Mouse (Mus musculus): ENCODE measurements around the gene Eif3i.

Gene Eif3i

GRCm38 (mm10) chr4:129575171-129575844 is 25.1 kb downstream of the Eif3i start:
- no peaks in the 10 kb centered on the region for H3K36me3 ChIP-seq (ENCODE audit: insufficient read depth, low read length)
- peaks cover 55% of the 10 kb centered on the region for H3K4me1 ChIP-seq (replicated peaks; ENCODE audit: low read depth, low read length)
- TF ChIP-seq NANOG (IDR thresholded peaks at IDR 0.05; ENCODE audit: borderline replicate concordance, low read length) (no peak), POU5F1 (IDR thresholded peaks at IDR 0.05; ENCODE audit: borderline replicate concordance, low read length) (no peak)
- peaks cover 13% of the 10 kb centered on the region; the same call in 1 of the 2 replicates for H3K27me3 ChIP-seq (ENCODE audit: insufficient read depth, low read length)
- no peaks in the 10 kb centered on the region for H3K9me3 ChIP-seq (ENCODE audit: low read length)
- no peak overlapping the region for H3K4me3 ChIP-seq (replicated peaks; ENCODE audit: low read length)

- peaks cover 13% of the 10 kb centered on the region; the same call in 1 of the 2 replicates for H3K27me3 ChIP-seq (ENCODE audit: insufficient read depth, low read length)
- no peaks in the 10 kb centered on the region for H3K9me3 ChIP-seq (ENCODE audit: low read length)
- TF ChIP-seq NANOG (IDR thresholded peaks at IDR 0.05; ENCODE audit: borderline replicate concordance, low read length) (no peak), CTCF (conservative IDR thresholded peaks at IDR 0.05; ENCODE audit: low read length) (no peak), POU5F1 (IDR thresholded peaks at IDR 0.05; ENCODE audit: borderline replicate concordance, low read length) (no peak)
- H3K36me3 ChIP-seq (ENCODE audit: insufficient read depth, low read length) = no peaks in the 10 kb centered on the region
- no peak within 1 kb of the TSS for H3K4me3 ChIP-seq (replicated peaks; ENCODE audit: low read length)
- peaks cover 52% of the 10 kb centered on the region for H3K4me1 ChIP-seq (replicated peaks; ENCODE audit: low read depth, low read length)
These were observed 27.0 kb downstream of the Eif3i start, which contains the start of gene Lck for GRCm38 (mm10) chr4:129573430-129573829. Lck (minus strand) TSS chr4:129573641.

DNA sequence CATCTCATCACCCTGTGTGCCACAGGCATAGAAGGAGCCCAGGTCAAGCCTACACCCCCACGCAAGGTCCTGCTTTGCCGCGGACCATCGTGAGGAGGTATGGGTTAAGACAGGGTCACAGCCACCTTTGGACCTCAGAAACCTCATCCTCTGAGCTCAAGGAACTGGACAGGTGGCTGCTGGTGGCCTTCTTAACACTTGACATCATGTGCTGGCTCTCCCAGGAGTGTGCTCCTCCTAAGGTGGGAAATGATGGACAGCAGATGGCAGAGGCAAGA is 27.4 kb downstream of the Eif3i start:
- TF ChIP-seq POU5F1 (IDR thresholded peaks at IDR 0.05; ENCODE audit: borderline replicate concordance, low read length) (no peak), CTCF (conservative IDR thresholded peaks at IDR 0.05; ENCODE audit: low read length) (no peak), NANOG (IDR thresholded peaks at IDR 0.05; ENCODE audit: borderline replicate concordance, low read length) (no peak)
- no peaks in the 10 kb centered on the region for H3K36me3 ChIP-seq (ENCODE audit: insufficient read depth, low read length)
- H3K27me3 ChIP-seq (ENCODE audit: insufficient read depth, low read length) = peaks cover 13% of the 10 kb centered on the region; the same call in 1 of the 2 replicates
- peaks cover 52% of the 10 kb centered on the region for H3K4me1 ChIP-seq (replicated peaks; ENCODE audit: low read depth, low read length)
- no peak overlapping the region for H3K4me3 ChIP-seq (replicated peaks; ENCODE audit: low read length)
- no peaks in the 10 kb centered on the region for H3K9me3 ChIP-seq (ENCODE audit: low read length)

GRCm38 (mm10) chr4:129572236-129573092 is 28.0 kb downstream of the Eif3i start:
- Histone ChIP-seq H3K27me3 (ENCODE audit: insufficient read depth, low read length) (peaks cover 13% of the 10 kb centered on the region; the same call in 1 of the 2 replicates), H3K9me3 (ENCODE audit: low read length) (no peaks in the 10 kb centered on the region), H3K36me3 (ENCODE audit: insufficient read depth, low read length) (no peaks in the 10 kb centered on the region), H3K4me3 (replicated peaks; ENCODE audit: low read length) (no peak overlapping the region), H3K4me1 (replicated peaks; ENCODE audit: low read depth, low read length) (peaks cover 51% of the 10 kb centered on the region)
- TF ChIP-seq NANOG (IDR thresholded peaks at IDR 0.05; ENCODE audit: borderline replicate concordance, low read length) = no peak
- no peak for TF ChIP-seq CTCF (conservative IDR thresholded peaks at IDR 0.05; ENCODE audit: low read length)
- TF ChIP-seq POU5F1 (IDR thresholded peaks at IDR 0.05; ENCODE audit: borderline replicate concordance, low read length) = no peak

DNA sequence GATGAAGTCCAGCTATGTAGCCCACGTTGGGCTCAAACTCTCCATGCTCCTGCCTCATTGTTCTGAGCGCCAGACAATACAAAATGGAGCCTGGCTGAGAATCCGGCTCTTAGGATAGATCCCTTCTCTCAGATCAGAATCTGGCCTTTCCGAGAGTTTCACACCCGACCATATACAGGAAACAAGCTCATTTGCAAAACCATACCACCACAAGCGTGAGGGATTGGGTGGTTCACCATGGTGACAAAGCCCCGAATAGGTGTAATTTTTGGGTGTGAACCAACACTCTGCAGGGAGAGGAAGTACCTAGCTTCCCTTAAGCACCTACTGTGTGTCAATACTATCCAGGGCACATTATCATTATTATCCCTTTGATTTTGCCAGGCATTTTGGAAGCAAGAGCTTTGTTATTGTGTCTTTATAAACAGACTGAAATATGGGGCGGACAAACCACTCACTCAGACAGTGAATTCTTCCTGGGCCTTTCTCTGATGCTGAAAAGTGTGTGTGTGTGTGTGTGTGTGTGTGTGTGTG is 28.8 kb downstream of the Eif3i start:
- peaks cover 11% of the 10 kb centered on the region; the same call in 1 of the 2 replicates for H3K27me3 ChIP-seq (ENCODE audit: insufficient read depth, low read length)
- H3K4me1 ChIP-seq (replicated peaks; ENCODE audit: low read depth, low read length) = peaks cover 43% of the 10 kb centered on the region
- H3K36me3 ChIP-seq (ENCODE audit: insufficient read depth, low read length) = no peaks in the 10 kb centered on the region
- no peaks in the 10 kb centered on the region for H3K9me3 ChIP-seq (ENCODE audit: low read length)
- no peak overlapping the region for H3K4me3 ChIP-seq (replicated peaks; ENCODE audit: low read length)
- no peak for TF ChIP-seq POU5F1 (IDR thresholded peaks at IDR 0.05; ENCODE audit: borderline replicate concordance, low read length)

DNA sequence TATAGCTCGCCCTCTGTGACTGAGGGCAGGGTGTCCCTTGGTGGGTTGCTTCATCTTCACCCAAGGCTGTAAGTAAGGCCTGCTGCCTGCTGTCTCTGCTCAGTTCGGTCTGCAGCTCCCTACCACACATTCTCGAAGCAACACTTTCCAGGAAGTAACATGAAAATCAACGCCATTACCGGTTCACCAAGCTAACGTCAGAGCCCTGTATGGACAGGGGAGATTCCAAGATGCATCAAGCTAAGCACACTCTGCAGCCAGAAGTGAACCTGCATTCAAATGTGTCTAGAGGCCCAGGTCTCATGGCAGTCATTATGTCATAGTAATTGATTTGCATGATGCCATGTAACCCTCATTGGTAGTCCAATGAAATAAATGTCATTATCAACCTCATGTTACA is 30.4 kb downstream of the Eif3i start:
- Histone ChIP-seq H3K36me3 (ENCODE audit: insufficient read depth, low read length) (no peaks in the 10 kb centered on the region), H3K27me3 (ENCODE audit: insufficient read depth, low read length) (peaks cover 10% of the 10 kb centered on the region; the same call in 1 of the 2 replicates), H3K9me3 (ENCODE audit: low read length) (no peaks in the 10 kb centered on the region), H3K4me3 (replicated peaks; ENCODE audit: low read length) (peak overlapping the region; percentile 29; the same call in 1 of the 2 replicates), H3K4me1 (replicated peaks; ENCODE audit: low read depth, low read length) (peaks cover 34% of the 10 kb centered on the region)
- TF ChIP-seq POU5F1 (IDR thresholded peaks at IDR 0.05; ENCODE audit: borderline replicate concordance, low read length) (no peak), CTCF (conservative IDR thresholded peaks at IDR 0.05; ENCODE audit: low read length) (no peak), NANOG (IDR thresholded peaks at IDR 0.05; ENCODE audit: borderline replicate concordance, low read length) (no peak)

GRCm38 (mm10) chr4:129568366-129568765 is 32.1 kb downstream of the Eif3i start:
- TF ChIP-seq CTCF (conservative IDR thresholded peaks at IDR 0.05; ENCODE audit: low read length) (no peak), POU5F1 (IDR thresholded peaks at IDR 0.05; ENCODE audit: borderline replicate concordance, low read length) (no peak), NANOG (IDR thresholded peaks at IDR 0.05; ENCODE audit: borderline replicate concordance, low read length) (no peak)
- no peaks in the 10 kb centered on the region for H3K9me3 ChIP-seq (ENCODE audit: low read length)
- no peaks in the 10 kb centered on the region for H3K36me3 ChIP-seq (ENCODE audit: insufficient read depth, low read length)
- H3K4me1 ChIP-seq (replicated peaks; ENCODE audit: low read depth, low read length) = peaks cover 33% of the 10 kb centered on the region
- H3K27me3 ChIP-seq (ENCODE audit: insufficient read depth, low read length) = peaks cover 5% of the 10 kb centered on the region; the same call in 1 of the 2 replicates
- H3K4me3 ChIP-seq (replicated peaks; ENCODE audit: low read length) = no peak overlapping the region

DNA sequence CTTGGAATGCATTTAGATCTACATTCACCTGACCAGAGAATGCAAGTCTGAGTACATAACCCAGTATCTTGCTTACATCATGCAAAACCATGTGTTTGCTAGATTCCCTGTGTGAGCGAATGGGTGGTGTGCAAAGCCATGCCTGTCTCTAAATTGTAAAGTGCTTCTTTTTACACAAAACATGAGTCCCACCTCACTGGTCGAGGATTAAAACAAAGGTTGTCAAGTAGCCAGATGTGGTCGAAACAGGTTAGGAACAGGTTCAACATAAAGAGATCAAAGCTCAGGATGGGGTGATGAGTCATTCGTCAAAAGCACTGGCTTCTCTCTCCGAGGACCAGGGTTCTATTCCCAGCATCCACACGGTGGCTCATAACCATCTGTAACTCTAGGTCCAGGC is 35.3 kb downstream of the Eif3i start:
- H3K4me1 ChIP-seq (replicated peaks; ENCODE audit: low read depth, low read length) = peaks cover 6% of the 10 kb centered on the region
- no peaks in the 10 kb centered on the region for H3K9me3 ChIP-seq (ENCODE audit: low read length)
- H3K4me3 ChIP-seq (replicated peaks; ENCODE audit: low read length) = no peak overlapping the region
- TF ChIP-seq NANOG (IDR thresholded peaks at IDR 0.05; ENCODE audit: borderline replicate concordance, low read length) = no peak
- no peak for TF ChIP-seq CTCF (conservative IDR thresholded peaks at IDR 0.05; ENCODE audit: low read length)
- no peak for TF ChIP-seq POU5F1 (IDR thresholded peaks at IDR 0.05; ENCODE audit: borderline replicate concordance, low read length)
- no peaks in the 10 kb centered on the region for H3K36me3 ChIP-seq (ENCODE audit: insufficient read depth, low read length)
- no peaks in the 10 kb centered on the region for H3K27me3 ChIP-seq (ENCODE audit: insufficient read depth, low read length)
